Mouse (Mus musculus) right cerebral cortex, postnatal 10 days (tissue): Measurements from ENCODE around the gene Cpxcr1.

Experiments
- DNase-seq, 2 experiments: peaks; one replicate each; pipeline ENCODE4 v3.0.0; 2021; ENCODE audit warnings: low spot score in 2 of 2

The Cpxcr1 gene

GRCm38 (mm10) chrX:116448644-116449043, at the start of gene Cpxcr1:
TSS of gene Cpxcr1 (plus strand) at chrX:116448944.
- DNase-seq, result no peak
